15 mouse cellular contexts compared by ENCODE assay signal in the genomic region with DNA sequence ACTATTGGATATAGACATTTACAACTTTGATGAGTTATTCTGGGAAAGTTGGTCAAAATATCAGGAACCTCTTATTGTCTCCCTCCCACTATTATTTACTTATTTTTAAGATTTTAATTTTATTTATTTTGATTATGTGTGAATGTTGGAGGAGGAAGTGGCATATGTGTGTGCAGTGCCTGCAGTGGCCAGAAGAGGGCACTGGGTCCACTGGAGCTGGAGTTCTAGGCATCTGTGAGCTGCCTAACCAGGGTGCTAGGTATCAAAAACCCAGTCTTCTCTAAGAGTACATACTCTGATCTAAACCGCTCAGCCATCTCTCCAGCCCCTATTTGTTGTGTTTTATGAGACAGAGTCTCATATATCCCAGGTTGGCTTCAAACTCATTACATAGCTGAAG. TPM values are rescaled to one million over a fixed set of nuclear protein-coding genes. Genes with fewer than 3 reads are reported as not detected.
DNase-seq lines count a peak whose midpoint lies in the region; ATAC-seq and TF ChIP-seq lines count a peak whose summit lies in the region.
"Had no signal": no experiment of that assay in that cellular context is flagged by ENCODE, and none has a peak within 500 bp of the region (broad histone marks: within the 10 kb centered on the region; RNA-seq: fewer than 3 reads in every experiment).

No protein-coding gene starts in this region.

- no peak overlapping the region for H3K4me3 ChIP-seq in liver, adult 2 months (ENCODE audit: insufficient read depth, low read depth, low read length)
- H3K4me3 ChIP-seq in liver, embryonic 11.5 days (ENCODE audit: low read depth, low read length), result no peak overlapping the region
- H3K4me3 ChIP-seq in intestine, embryonic 16.5 days (ENCODE audit: low read length), result no peak overlapping the region
- H3K4me3 ChIP-seq: hindbrain, embryonic 15.5 days; lung, embryonic 15.5 days had no signal

- DNase-seq in liver, adult 2 months (ENCODE audit: extremely low read depth, low read depth, low spot score), result no peak
- no peak for DNase-seq in liver, embryonic 11.5 days (ENCODE audit: low spot score)
- DNase-seq in CD4-positive helper T cell, adult 2 months (ENCODE audit: low read depth, low spot score), result peak; percentile 27
- peak; percentile 50 for DNase-seq in ES-CJ7 (ENCODE audit: low read depth, low spot score)
- DNase-seq in adrenal gland, postnatal 14 days, result no peak
- no peak for DNase-seq in urinary bladder, postnatal 4 days (ENCODE audit: low spot score in 2 of 2)
- DNase-seq: adrenal gland, adult 8-10 months; cerebellum, postnatal 25 days; heart, adult 18-20 months; right cerebral cortex, adult 18-20 months had no signal

- peak; percentile 66 for TF ChIP-seq CTCF in liver, adult 2 months (IDR thresholded peaks at IDR 0.05; ENCODE audit: low read depth, low read length)

- WGBS in liver, adult 2 months, result 100% methylated on average over 1 of the region's 1 CpGs
- WGBS in liver, embryonic 11.5 days, result 91% methylated on average over 1 of the region's 1 CpGs
- WGBS in intestine, embryonic 16.5 days, result 97% methylated on average over 1 of the region's 1 CpGs

- no peaks in the 10 kb centered on the region for H3K27me3 ChIP-seq in liver, adult 2 months (ENCODE audit: control insufficient read depth, insufficient read depth, low read length)
- peaks cover 2% of the 10 kb centered on the region; the same call in 1 of the 2 replicates for H3K27me3 ChIP-seq in liver, embryonic 11.5 days (replicated peaks; ENCODE audit: control insufficient read depth, insufficient read depth, low read length)
- H3K27me3 ChIP-seq in intestine, embryonic 16.5 days (replicated peaks; ENCODE audit: control insufficient read depth, insufficient read depth, low read length), result 0 out of 2 replicates have a peak, but pooled peaks cover 4% of the 10 kb centered on the region

- no peak for ATAC-seq in liver, embryonic 11.5 days (replicated peaks; ENCODE audit: low FRiP score)
- ATAC-seq in intestine, embryonic 16.5 days, result no peak

- H3K36me3 ChIP-seq in liver, adult 2 months (ENCODE audit: control insufficient read depth, insufficient read depth, low read length), result peaks cover 6% of the 10 kb centered on the region; the same call in 1 of the 2 replicates
- H3K36me3 ChIP-seq in liver, embryonic 11.5 days (ENCODE audit: control insufficient read depth, insufficient read depth, low read length), result no peaks in the 10 kb centered on the region
- H3K36me3 ChIP-seq in intestine, embryonic 16.5 days (ENCODE audit: control insufficient read depth, insufficient read depth, low read length), result no peaks in the 10 kb centered on the region; the same call in 1 of the 2 replicates
- H3K36me3 ChIP-seq: hindbrain, embryonic 15.5 days; lung, embryonic 15.5 days had no signal

- H3K9me3 ChIP-seq in liver, embryonic 11.5 days (ENCODE audit: control insufficient read depth, low read length), result no peaks in the 10 kb centered on the region
- H3K9me3 ChIP-seq in intestine, embryonic 16.5 days (ENCODE audit: control insufficient read depth, low read length), result no peaks in the 10 kb centered on the region
- H3K9me3 ChIP-seq: hindbrain, embryonic 15.5 days; lung, embryonic 15.5 days had no signal

- H3K4me1 ChIP-seq in liver, adult 2 months (ENCODE audit: control insufficient read depth, insufficient read depth, low read length), result peaks cover 3% of the 10 kb centered on the region; the same call in 1 of the 2 replicates
- H3K4me1 ChIP-seq in liver, embryonic 11.5 days (replicated peaks; ENCODE audit: control insufficient read depth, insufficient read depth, low read length), result peaks cover 9% of the 10 kb centered on the region
- H3K4me1 ChIP-seq in intestine, embryonic 16.5 days (ENCODE audit: control insufficient read depth, insufficient read depth, low read length), result peaks cover 11% of the 10 kb centered on the region; the same call in 1 of the 2 replicates

- H3K27ac ChIP-seq in liver, adult 2 months (replicated peaks; ENCODE audit: insufficient read depth, low read depth, low read length), result no peak overlapping the region
- H3K27ac ChIP-seq in liver, embryonic 11.5 days (ENCODE audit: low read depth, low read length), result no peak overlapping the region
- 0 out of 2 replicates have a peak overlapping the region, but pooled peaks have one; percentile 1 for H3K27ac ChIP-seq in intestine, embryonic 16.5 days (ENCODE audit: low read length)
- H3K27ac ChIP-seq: hindbrain, embryonic 15.5 days; lung, embryonic 15.5 days had no signal

- no peak overlapping the region for H3K9ac ChIP-seq in liver, adult 2 months (ENCODE audit: low read depth, low read length)
- no peak overlapping the region for H3K9ac ChIP-seq in liver, embryonic 11.5 days (ENCODE audit: low read depth, low read length)
- H3K9ac ChIP-seq in intestine, embryonic 16.5 days (ENCODE audit: low read depth, low read length), result no peak overlapping the region
- H3K9ac ChIP-seq: hindbrain, embryonic 15.5 days; lung, embryonic 15.5 days had no signal

- no peak overlapping the region for H3K4me2 ChIP-seq in liver, embryonic 11.5 days
- H3K4me2 ChIP-seq in intestine, embryonic 16.5 days (ENCODE audit: low read depth, low read length), result no peak overlapping the region
- H3K4me2 ChIP-seq: hindbrain, embryonic 15.5 days; lung, embryonic 15.5 days had no signal

- no peak for TF ChIP-seq POLR2A in liver, adult 2 months (IDR thresholded peaks at IDR 0.05; ENCODE audit: extremely low read depth, insufficient read depth, low read length)

- H3K79me2 ChIP-seq in liver, adult 2 months (ENCODE audit: control insufficient read depth, insufficient read depth, low read length), result peaks cover 14% of the 10 kb centered on the region; the same call in 1 of the 2 replicates

RNA-seq across cellular contexts. Expression of a gene that starts 3.1 kb away (rescaled TPM):
- total RNA-seq in liver, adult 2 months (2014; rRNA removed), result 9.2 and 12.4 TPM in 2 replicates
- polyA plus RNA-seq in liver, adult 2 months (2012; rRNA removed), result 29.2 and 29.6 TPM in 2 replicates
- 8.9 and 11.0 TPM in 2 replicates for polyA plus RNA-seq in liver, embryonic 11.5 days (2014; fragmentation: Nextera tagmentation; extraction: Ambion mirVana)
- polyA plus RNA-seq in intestine, embryonic 16.5 days (2015; fragmentation: Nextera tagmentation; extraction: Ambion mirVana), result 22.5 and 23.8 TPM in 2 replicates
- total RNA-seq in adrenal gland, postnatal 14 days (2021), result 12.3 and 14.0 TPM in 2 replicates

RNA-seq across cellular contexts. Expression of a gene that starts 15.7 kb away (rescaled TPM):
- total RNA-seq in liver, adult 2 months (2014; rRNA removed), result 0.18 and 0.27 TPM in 2 replicates
- 0.70 and 1.2 TPM in 2 replicates for polyA plus RNA-seq in liver, adult 2 months (2012; rRNA removed)
- polyA plus RNA-seq in liver, embryonic 11.5 days (2014; fragmentation: Nextera tagmentation; extraction: Ambion mirVana), result 1.3 and 1.5 TPM in 2 replicates
- polyA plus RNA-seq in intestine, embryonic 16.5 days (2015; fragmentation: Nextera tagmentation; extraction: Ambion mirVana), result 13.3 and 16.9 TPM in 2 replicates
- total RNA-seq in adrenal gland, postnatal 14 days (2021), result 5.0 and 8.7 TPM in 2 replicates

RNA-seq across cellular contexts. Expression of a gene that starts 18.0 kb away (rescaled TPM):
- 31.8 and 34.4 TPM in 2 replicates for total RNA-seq in liver, adult 2 months (2014; rRNA removed)
- 8.3 and 9.9 TPM in 2 replicates for polyA plus RNA-seq in liver, adult 2 months (2012; rRNA removed)
- 60.0 and 60.9 TPM in 2 replicates for polyA plus RNA-seq in liver, embryonic 11.5 days (2014; fragmentation: Nextera tagmentation; extraction: Ambion mirVana)
- 48.6 and 55.4 TPM in 2 replicates for polyA plus RNA-seq in intestine, embryonic 16.5 days (2015; fragmentation: Nextera tagmentation; extraction: Ambion mirVana)
- total RNA-seq in adrenal gland, postnatal 14 days (2021), result 49.8 and 61.4 TPM in 2 replicates

RNA-seq across cellular contexts. Expression of a gene that starts 37.2 kb away (rescaled TPM):
- total RNA-seq in liver, adult 2 months (2014; rRNA removed), result not detected in 2 replicates
- polyA plus RNA-seq in liver, adult 2 months (2012; rRNA removed), result not detected in 2 replicates
- not detected in 2 replicates for polyA plus RNA-seq in liver, embryonic 11.5 days (2014; fragmentation: Nextera tagmentation; extraction: Ambion mirVana)
- not detected in 2 replicates for polyA plus RNA-seq in intestine, embryonic 16.5 days (2015; fragmentation: Nextera tagmentation; extraction: Ambion mirVana)
- not detected in 2 replicates for total RNA-seq in adrenal gland, postnatal 14 days (2021)
- total RNA-seq: adrenal gland, adult 8-10 months; heart, adult 18-20 months; layer of hippocampus, postnatal 14 days had no signal
- polyA plus RNA-seq: hindbrain, embryonic 15.5 days; lung, embryonic 15.5 days; urinary bladder, adult 2 months had no signal

RNA-seq across cellular contexts. Expression of a gene that starts 44.5 kb away (rescaled TPM):
- 0.07 TPM in 1 of 2 replicates, not detected in the other for total RNA-seq in liver, adult 2 months (2014; rRNA removed)
- not detected in 2 replicates for polyA plus RNA-seq in liver, adult 2 months (2012; rRNA removed)
- polyA plus RNA-seq in liver, embryonic 11.5 days (2014; fragmentation: Nextera tagmentation; extraction: Ambion mirVana), result 0.56 and 0.88 TPM in 2 replicates
- polyA plus RNA-seq in intestine, embryonic 16.5 days (2015; fragmentation: Nextera tagmentation; extraction: Ambion mirVana), result 1.3 and 1.7 TPM in 2 replicates
- total RNA-seq in adrenal gland, postnatal 14 days (2021), result 1.3 and 2.3 TPM in 2 replicates
- total RNA-seq: heart, adult 18-20 months had no signal

Comparison
In these comparisons a context has a peak if more than half of its experiments do, and no peak if none do; other contexts are left out.
1. DNase-seq: peak in CD4-positive helper T cell, adult 2 months (single experiment) and ES-CJ7 (single experiment); none in liver, adult 2 months (single experiment), liver, embryonic 11.5 days (single experiment), adrenal gland, postnatal 14 days (single experiment) and urinary bladder, postnatal 4 days (0 of 2).